Mouse (Mus musculus) ES-Bruce4 (cell line): ENCODE results near the gene Amn.

ENCODE experiments used
- CTCF ChIP-seq: IDR thresholded peaks from one replicate; pipeline ENCODE4 v1.8.1; 2011; ENCODE audit warnings: low read depth, low read length
- EP300 ChIP-seq: IDR thresholded peaks from 2 replicates; pipeline ENCODE4 v1.6.1; 2011; ENCODE audit warnings: low read depth, low read length; ENCODE audit not compliant: insufficient read depth

DNA sequence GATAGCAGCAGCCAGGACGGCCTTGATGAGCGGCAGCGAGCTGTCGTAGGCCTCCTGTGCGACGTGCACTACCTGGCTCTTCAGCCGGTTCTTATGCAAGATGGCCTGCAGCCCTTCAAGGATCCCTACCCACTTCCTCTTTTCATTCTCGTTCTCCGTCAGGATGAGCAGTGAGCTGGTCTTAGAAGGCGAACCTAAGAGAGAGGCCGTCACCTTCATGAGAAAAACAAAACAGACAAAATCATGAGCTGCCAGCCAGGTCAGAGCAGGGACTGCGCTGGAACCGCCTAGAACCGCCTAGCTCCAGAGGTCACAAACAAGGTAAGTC lies 31.1 kb downstream of the Amn start:
- TF ChIP-seq EP300 (no peak), CTCF (no peak)
